Mouse (Mus musculus): ENCODE results near the gene Ggct.

DNA sequence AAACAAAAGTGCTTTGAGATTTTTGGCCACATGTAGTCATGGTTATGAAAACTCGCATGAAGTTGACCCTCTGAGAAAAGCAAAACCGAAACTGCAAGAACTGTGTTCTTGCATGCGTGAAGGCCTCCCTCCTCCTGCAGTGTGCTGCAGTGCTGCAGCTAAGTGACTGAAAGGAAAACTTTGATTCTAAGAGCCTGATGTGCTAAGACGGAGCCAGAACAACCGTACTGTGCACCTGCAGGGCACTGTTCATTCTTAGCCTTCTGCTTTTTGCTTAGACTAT, 19.9 kb downstream of the Ggct start:
- no peak for TF ChIP-seq POLR2A (IDR thresholded peaks at IDR 0.05; ENCODE audit: insufficient read length, low read depth)
- no peak for TF ChIP-seq USF1 (IDR thresholded peaks at IDR 0.05; ENCODE audit: low read depth)
- TF ChIP-seq POLR2AphosphoS2 (IDR thresholded peaks at IDR 0.05; ENCODE audit: insufficient read length, low read depth), result no peak

Data from myocyte (in vitro differentiated cells).